Mouse (Mus musculus) natural killer cell, adult 2 months (primary cell): ENCODE results near the gene Zfp688.
"Not testable (repeated sequence)": the region's sequence is repeated elsewhere in the genome, so short reads cannot be mapped to it uniquely, and the experiment has no call there.

Source experiments
- DNase-seq, 2 experiments: peaks; one replicate each; pipeline ENCODE4 v3.0.0; 2022; ENCODE audit warnings: low spot score in 2 of 2

Zfp688 gene

DNA sequence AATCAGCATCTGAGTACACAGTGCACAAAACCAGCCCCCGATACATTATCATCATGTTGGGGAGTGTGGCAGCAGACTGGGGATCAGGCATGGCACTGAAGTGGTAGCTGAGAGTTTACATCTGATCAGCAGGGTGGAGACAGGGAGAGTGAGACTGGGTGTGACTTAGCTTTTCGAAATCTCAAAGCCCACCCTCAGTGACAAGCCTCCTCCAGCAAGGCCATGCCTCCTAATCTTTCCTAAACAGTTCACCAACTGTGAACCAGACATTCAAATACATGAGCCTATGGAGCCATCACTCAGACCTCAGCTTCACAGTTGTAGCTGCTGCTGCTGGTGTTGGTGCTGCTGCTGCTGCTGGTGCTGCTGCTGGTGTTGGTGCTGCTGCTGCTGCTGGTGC is 10.4 kb downstream of the Zfp688 start:
- DNase-seq = no peak

DNA sequence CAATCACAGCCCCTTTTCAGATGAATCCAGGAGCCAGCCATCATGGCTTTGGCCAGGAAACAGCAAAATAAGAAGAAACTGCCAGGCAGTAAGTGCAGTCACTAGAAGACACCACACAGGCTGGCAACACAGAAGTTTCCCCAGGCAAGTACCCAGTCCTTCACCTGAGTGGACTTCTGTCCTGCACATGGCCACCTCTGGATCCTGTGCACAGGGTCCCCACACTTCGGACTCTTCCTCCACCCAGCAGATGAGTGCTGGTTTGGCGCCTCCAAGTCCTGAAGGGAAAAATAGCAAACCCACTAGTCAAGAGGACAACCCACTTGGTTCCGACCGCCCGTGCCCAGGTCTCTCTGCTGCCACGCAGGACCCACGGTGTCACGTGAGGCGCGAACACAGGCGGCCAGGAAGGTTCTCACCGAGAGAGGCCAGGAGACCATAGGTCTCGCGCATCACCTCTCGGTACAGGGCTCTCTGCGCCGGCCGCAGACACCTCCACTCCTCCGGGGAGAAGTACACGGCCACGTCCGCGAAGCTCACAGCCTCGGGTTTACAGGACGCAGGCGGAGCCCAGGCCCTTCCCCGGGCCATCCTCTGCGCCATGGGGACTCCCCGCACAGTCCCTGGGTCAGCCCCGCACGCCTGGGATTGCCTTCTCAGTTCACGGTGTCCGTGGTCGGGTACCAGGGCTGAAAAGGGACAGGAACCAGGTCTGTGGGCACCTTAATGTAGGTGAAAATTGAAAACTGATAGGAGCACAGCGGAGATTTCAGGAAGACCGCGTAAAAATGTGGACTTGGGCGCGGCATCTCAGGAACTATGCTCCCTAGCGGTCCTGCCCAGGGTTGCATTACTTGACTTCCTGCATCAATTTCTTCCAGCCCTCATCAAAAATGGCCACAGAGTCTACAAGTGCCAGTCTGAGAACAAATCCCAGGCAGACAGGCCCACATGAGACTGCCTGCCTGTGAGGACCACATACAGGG is 15.6 kb downstream of the Zfp688 start, which contains the start of gene Zfp764:
Gene Zfp764, minus strand, starts transcription at position 821 of the 986 bp plus-strand sequence.
- peak; percentile 86 to 89 for DNase-seq

DNA sequence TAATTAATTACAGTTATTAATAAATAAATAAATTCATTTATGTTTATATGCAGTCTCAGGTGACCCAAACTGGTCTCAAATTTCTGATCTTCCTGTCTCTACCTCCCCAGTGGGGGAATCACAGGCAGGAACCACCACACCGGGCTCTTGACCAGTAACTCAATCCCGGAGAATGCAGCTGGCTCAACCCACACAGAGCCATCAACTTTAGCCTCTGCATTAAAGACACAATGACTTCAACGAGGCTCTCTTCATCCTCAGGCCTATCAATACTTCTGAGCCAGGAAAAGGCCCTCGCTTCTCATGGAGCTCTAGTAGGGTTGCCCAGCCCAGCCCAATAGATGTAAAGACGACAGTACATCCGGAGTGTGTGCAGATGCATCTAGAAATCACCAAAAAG is 17.8 kb downstream of the Zfp688 start:
- DNase-seq = not testable (repeated sequence)

DNA sequence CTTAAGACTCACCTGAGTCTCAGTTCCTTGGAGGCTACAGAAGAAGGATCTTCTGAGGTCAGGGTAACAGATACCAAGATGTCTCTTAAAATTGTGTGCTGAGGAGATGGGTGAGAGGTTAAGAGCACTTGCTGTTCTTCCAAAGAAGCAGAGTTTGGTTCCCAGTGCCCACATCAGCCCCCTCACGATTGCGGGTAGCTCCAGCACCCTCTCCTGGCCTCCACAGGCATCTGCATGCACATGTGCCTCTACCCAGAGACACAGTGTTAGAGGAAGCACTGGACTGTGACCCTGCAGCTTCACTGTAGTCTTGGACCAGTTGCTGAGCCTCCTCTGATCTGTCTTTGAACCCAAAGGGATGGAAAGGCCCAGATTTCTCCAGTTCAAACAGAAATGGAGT is 18.9 kb downstream of the Zfp688 start:
- DNase-seq = no peak

DNA sequence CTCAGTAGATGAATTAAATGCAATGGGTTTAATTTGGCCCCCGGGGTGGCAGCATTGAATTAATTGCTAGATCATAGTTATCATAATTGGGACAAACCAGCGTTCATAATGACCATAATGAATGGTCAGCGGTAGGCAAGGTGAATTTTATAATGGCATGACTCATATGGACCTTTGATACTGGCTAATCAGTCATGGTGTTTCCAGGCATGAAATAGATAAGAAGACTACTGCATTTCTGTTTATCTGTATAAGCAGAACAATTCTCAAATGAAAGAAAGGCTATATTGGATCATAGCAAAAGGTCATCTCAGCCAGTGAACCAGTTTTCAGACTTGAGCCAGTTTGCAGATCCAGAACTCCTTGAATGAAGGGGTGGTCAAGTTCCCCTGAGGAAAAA is 21.5 kb downstream of the Zfp688 start:
- DNase-seq = no peak

DNA sequence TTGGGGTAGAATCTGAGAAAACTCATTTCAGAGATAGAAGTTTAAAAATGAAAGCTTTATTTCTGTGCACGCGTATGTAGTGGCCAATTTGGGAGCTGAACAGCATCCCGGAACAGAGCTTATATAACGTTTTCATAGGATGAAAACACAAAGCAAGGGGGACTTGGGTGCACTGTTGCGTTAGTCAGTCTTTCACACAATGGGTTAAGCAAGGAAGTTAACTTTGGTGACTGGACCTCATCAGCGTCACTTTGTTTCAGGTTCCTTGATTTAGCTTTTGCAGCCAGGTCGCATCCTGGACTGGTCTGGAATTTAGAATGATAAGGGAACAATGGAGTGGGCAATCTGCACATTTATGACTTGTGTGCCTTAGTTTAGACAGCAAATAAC is 27.9 kb downstream of the Zfp688 start:
- DNase-seq = no peak

DNA sequence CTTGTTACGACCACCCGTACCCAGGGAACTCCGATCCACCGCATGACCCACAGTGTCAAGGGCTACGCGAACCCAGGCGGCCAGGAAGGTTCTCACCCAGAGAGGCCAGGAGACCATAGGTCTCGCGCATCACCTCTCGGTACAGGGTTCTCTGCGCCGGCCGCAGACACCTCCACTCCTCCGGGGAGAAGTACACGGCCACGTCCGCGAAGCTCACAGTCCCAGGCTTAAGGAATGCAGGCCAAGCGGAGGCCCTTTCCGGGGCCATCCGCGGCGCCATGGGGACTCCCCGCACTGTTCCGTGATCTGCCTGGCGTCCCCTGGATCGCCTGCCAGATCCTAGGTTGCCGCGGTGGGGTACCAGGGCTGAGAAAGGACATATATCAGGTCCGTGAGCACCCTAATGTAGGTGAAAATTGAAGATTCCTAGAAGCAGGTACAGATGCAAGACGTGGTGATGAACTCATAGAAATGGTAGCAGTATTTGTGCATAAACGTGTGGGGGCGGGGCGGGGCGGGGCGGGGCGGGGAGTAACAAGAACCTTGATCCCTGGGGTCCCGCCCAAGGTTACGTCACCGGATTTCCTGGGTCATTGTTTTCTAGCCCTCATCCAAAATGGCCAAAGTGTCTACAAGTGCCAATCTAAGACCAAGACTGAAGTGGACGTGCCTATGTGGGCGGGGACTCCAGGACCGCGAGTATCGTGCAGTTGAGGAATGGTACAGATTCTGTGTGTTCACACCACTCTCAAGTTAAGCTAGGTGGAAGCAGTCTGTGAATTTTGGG is 28.5 kb downstream of the Zfp688 start, which contains the start of gene E430018J23Rik:
Gene E430018J23Rik, minus strand, starts transcription at position 473 of the 787 bp plus-strand sequence.
- peak; percentile 97 to 99 for DNase-seq

DNA sequence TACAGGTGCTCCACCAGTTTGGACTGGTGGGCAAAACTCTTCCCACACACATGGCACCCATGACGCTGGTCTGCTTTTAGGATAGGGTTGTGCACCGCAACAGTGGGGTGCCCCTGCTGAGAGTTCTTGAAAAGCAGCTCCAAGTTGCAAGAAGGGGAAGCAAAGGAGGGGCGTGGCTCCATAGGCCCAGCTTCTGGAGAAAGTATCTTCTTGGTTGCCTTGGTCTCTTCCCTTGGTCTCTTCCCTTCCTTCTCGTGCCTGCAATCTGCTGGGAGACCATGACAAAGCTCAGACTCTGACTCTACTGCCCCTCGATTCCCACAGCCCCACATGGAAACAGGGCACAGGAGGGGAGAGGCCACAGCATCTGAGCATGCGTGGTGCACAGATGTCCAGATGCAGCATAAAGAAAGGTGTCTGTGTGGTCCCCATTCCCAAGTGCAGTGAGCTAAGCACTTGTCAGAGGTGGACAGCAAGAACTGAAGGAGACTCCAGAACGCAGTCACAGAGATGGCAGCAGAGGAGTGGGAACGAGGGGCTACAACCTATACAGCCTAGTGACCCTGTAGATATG is 29.5 kb downstream of the Zfp688 start:
- no peak for DNase-seq

DNA sequence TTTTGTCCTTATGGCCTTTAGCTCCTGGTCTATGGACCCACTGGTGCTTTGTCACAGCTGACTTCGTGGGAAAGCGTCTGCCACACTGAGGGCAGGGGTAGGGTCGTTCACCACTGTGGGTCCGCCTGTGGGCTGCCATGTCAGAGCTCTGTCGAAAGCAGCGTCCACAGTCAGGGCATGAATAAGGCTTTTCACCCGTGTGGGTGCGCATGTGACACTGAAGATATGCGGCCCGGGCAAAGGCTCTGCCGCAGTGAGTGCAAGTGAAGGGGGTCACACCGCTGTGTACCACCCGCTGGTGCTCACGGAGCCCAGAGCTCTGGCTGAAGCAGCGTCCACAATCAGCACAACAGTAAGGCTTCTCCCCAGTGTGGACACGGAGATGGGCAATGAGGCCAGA is 30.3 kb downstream of the Zfp688 start:
- DNase-seq = no peak

DNA sequence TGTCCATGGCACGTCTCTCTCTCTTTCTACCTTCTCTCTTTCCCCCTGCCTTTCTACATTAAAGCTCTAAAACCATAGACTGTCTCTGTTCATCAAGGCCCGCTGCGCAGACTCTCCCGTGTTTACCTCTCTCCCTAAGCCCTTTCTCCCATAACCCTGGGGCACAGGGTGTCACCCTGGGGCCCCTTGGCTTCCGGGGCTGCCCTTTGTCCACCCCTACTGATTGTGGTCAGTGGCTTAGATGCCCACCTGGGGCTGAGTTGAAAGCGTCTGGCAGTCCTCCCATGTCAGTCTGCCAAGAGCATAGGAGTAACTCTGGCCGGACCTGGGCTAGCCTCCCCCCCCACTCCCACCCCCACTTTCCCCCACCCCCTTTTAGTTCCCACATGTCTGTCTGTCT is 31.6 kb downstream of the Zfp688 start:
- no peak for DNase-seq

DNA sequence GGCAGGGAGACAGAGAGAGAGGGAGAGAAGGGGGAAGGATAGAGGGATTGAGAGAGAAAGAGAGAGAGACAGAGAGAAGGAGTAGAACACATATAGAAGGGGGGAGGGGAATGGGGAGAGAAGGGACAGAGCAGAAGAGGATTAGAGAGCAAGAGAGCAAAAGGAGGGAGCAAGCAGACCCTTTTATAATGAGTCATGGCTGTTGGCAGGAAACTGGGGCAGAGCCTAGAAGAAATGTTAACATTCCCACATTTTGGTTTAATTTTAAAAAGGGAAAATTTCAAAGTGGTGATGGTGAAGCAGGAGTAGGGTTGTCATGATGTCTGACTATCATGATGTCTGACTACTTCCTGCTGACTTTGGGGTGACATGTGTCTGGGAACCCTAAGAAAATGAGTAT is 33.7 kb downstream of the Zfp688 start:
- DNase-seq = not testable (repeated sequence)

DNA sequence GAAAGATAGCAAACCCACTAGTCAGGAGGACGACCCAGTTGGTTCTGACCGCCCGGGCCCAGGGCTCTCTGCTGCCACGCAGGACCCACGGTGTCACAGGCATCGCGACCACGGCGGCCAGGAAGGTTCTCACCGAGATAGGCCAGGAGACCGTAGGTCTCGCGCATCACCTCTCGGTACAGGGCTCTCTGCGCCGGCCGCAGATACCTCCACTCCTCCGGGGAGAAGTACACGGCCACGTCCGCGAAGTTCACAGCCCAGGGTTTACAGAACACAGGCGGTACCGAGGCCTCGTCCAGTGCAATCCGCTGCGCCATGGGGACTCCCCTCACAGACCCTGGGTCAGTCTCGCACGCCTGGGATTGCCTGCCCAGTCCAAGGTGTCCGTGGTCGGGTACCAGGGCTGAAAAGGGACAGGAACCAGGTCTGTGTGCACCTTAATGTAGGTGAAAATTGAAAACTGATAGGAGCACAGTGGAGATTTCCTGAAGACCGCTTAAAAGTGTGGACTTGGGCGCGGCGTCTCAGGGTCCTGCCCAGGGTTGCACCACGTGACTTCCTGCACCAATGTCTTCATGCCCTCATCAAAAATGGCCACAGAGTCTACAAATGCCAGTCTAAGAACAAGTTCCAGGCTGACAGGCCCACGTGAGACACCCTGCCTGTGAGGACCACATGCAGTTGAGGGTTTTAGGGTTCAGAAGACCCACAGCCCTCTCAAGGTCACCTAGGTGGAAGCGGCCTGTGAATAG is 35.1 kb downstream of the Zfp688 start, which contains the start of gene 9130019O22Rik:
Gene 9130019O22Rik, minus strand, starts transcription at position 526 of the 752 bp plus-strand sequence.
- DNase-seq = peak; percentile 87 to 90

DNA sequence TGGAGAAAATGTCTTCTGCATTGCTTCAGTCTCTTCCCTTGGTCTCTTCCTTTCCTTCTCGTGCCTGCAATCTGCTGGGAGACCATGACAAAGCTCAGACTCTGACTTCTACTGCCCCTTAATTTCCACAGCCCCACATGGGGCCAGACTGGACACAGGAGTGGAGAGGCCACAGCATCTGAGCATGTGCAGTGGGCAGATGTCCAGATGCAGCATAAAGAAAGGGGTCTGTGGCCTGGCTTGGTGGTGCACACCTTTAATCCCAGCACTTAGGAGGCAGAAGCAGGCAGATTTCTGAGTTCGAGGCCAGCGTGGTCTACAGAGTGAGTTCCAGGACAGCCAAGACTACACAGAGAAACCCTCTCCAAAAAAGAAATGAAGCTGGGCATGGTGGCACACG is 36.3 kb downstream of the Zfp688 start:
- DNase-seq = not testable (repeated sequence)

DNA sequence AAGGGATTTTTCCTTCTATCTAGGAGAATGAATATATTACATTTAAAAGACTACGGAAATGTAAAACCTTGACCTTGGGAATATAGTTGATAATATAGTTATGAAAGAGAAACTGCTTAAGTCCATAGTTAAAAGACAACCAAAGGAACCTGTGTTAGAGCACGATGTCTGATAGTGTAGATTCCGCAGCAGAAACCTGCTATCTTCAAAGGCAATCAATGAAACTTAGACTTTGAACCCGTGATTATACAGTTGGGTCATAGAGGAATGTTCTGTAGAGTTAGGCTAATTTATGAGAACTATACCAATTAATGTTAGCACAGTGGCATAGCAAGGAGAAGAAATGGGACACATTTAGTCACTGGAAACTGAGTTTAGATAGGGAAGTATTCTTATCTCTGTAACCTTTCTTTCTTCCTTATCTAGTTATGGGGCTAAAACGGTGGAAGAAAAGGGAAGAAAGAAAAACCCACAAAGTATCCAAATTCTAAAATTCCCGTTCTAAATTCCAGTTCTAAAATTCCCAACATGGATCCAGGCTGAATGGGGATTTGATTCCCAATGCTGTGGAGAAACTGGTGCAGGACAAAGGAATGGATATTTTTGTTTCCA is 43.5 kb downstream of the Zfp688 start:
- DNase-seq = no peak

DNA sequence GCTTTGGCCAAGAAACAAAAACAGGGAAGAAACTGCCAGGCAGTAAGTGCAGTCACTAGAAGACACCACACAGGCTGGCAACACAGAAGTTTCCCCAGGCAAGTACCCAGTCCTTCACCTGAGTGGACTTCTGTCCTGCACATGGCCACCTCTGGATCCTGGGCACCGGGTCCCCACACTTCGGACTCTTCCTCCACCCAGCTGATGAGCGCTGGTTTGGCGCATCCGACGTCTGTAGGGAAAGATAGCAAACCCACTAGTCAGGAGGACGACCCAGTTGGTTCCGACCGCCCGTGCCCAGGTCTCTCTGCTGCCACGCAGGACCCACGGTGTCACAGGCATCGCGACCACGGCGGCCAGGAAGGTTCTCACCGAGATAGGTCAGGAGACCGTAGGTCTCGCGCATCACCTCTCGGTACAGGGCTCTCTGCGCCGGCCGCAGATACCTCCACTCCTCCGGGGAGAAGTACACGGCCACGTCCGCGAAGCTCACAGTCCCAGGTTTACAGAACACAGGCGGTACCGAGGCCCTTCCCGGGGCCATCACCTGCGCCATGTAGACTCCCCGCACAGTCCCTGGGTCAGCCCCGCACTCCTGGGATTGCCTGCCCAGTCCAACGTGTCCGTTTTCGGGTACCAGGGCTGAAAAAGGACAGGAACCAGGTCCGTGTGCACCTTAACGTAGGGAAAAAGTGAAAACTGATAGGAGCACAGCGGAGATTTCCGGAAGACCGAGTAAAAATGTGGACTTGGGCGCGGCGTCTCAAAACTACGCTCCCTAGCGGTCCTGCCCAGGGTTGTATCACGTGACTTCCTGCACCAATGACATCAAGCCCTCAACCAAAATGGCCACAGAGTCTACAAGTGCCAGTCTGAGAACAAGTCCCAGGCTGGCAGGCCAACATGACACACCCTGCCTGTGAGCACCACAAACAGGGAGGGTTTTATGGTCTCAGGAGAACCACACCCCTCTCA is 46.3 kb downstream of the Zfp688 start, which contains the start of gene Zfp747:
Gene Zfp747, minus strand, starts transcription at position 780 of the 975 bp plus-strand sequence.
- DNase-seq = peak; percentile 92 to 93

DNA sequence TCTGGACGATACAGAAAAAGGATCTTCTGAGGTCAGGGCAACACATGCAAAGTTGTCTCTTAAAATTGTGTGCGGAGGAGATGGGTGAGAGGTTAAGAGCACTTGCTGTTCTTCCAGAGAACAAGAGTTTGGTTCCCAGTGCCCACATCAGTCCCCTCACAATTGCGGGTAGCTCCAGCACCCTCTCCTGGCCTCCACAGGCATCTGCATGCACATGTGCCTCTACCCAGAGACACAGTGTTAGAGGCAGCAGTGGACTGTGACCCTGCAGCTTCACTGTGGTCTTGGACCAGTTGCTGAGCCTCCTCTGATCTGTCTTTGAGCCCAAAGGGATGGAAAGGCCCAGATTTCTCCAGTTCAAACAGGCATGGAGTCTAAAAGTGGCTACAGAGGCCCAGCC is 50.0 kb downstream of the Zfp688 start:
- not testable (repeated sequence) for DNase-seq

DNA sequence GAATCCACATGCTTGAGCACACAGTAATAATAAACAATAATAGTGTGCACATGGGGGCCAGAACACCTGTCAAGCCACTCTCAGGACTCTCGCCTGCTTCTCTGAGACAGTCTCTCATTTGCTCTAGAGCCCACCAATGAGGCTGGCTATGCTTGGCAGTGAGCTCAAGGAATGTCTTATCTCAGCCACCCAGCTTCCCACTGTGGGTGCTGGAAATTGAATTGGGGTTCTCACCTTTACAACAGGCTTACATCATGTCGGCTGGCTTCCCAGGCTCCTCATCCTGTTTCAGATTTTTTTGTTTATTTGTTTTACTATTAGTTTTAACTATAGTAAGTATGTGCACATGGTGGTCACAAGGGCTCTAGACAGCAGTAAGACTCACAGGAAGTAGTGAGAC is 50.7 kb downstream of the Zfp688 start:
- DNase-seq = no peak
